Mouse (Mus musculus) limb, embryonic 12.5 days (tissue): ENCODE results near the gene Ggn. TPM values are rescaled to one million over a fixed set of nuclear protein-coding genes. Genes with fewer than 3 reads are reported as not detected.

ENCODE experiments used
- ATAC-seq: fragments of 200-750 bp; cut with Nextera tagmentation; 2 replicates; pipeline ENCODE4 v1.8.0; 2017; ENCODE audit warnings: low read depth, moderate TSS enrichment; ENCODE audit not compliant: insufficient number of reproducible peaks, insufficient read depth, low FRiP score, low TSS enrichment
- H3K27ac ChIP-seq: fragments of 300-500 bp; sonication (generic); 2 replicates; pipeline ENCODE4 v1.5.1; 2016; ENCODE audit warnings: mild to moderate bottlenecking, moderate library complexity
- H3K27me3 ChIP-seq: fragments of 300-500 bp; sonication (generic); 2 replicates; pipeline ENCODE4 v1.6.1; 2016; ENCODE audit warnings: mild to moderate bottlenecking, moderate library complexity
- H3K36me3 ChIP-seq: fragments of 300-500 bp; sonication (generic); 2 replicates; pipeline ENCODE4 v1.6.1; 2016; ENCODE audit warnings: mild to moderate bottlenecking, moderate library complexity
- H3K4me1 ChIP-seq: fragments of 300-500 bp; sonication (generic); replicated peaks from 2 replicates; pipeline ENCODE4 v1.6.1; 2016
- H3K4me2 ChIP-seq: fragments of 300-500 bp; sonication (generic); 2 replicates; pipeline ENCODE4 v1.6.1; 2016; ENCODE audit warnings: mild to moderate bottlenecking, moderate library complexity
- H3K4me3 ChIP-seq: fragments of 300-500 bp; sonication (generic); replicated peaks from 2 replicates; pipeline ENCODE4 v1.5.1; 2016; ENCODE audit warnings: mild to moderate bottlenecking
- H3K9ac ChIP-seq: fragments of 300-500 bp; sonication (generic); replicated peaks from 2 replicates; pipeline ENCODE4 v1.6.1; 2016; ENCODE audit warnings: mild to moderate bottlenecking, moderate library complexity
- H3K9me3 ChIP-seq: fragments of 300-500 bp; sonication (generic); 2 replicates; pipeline ENCODE4 v1.6.1; 2016; ENCODE audit warnings: mild to moderate bottlenecking, moderate library complexity
- WGBS: fragments of 180-500 bp; shearing (Covaris S2); methylation state at CpG from one replicate; pipeline ENCODE4 v1.1.7; 2016; 5-methylcytosine and 5-hydroxymethylcytosine counted together
- polyA plus RNA-seq: library from polyadenylated mRNA; unstranded; fragments of >200 nt; fragmentation: Nextera tagmentation; extraction: Ambion mirVana; gene quantifications from 2 replicates; pipeline ENCODE4 v1.2.1, GENCODE M21; 2016

The Ggn gene
- polyA plus RNA-seq, 1 experiment from 2014 or later = 0.60 TPM

GRCm38 (mm10) chr7:29214236-29214635 is 44.2 kb downstream of the Ggn start:
- H3K4me2 ChIP-seq = peak overlapping the region; percentile 55
- H3K4me1 ChIP-seq = peaks cover 6% of the 10 kb centered on the region; the same call in 1 of the 2 replicates
- 72% methylated on average over 2 of the region's 2 CpGs for WGBS
- H3K36me3 ChIP-seq = no peaks in the 10 kb centered on the region
- no peaks in the 10 kb centered on the region; the same call in 1 of the 2 replicates for H3K9me3 ChIP-seq
- no peak for ATAC-seq
- H3K4me3 ChIP-seq = 0 out of 2 replicates have a peak overlapping the region, but pooled peaks have one; percentile 28
- no peak overlapping the region for H3K27ac ChIP-seq
- H3K27me3 ChIP-seq = peaks cover 18% of the 10 kb centered on the region
- no peak overlapping the region for H3K9ac ChIP-seq

- Histone ChIP-seq H3K9me3 (peaks cover 6% of the 10 kb centered on the region), H3K27ac (no peak overlapping the region), H3K36me3 (no peaks in the 10 kb centered on the region), H3K4me1 (peaks cover 6% of the 10 kb centered on the region; the same call in 1 of the 2 replicates), H3K4me3 (no peak overlapping the region), H3K27me3 (peaks cover 18% of the 10 kb centered on the region), H3K9ac (no peak overlapping the region), H3K4me2 (no peak overlapping the region)
- ATAC-seq = no peak
- WGBS = 39% methylated on average over 15 of the region's 15 CpGs
Observed at GRCm38 (mm10) chr7:29214846-29215245, 44.8 kb downstream of the Ggn start.

Other genes with a start within 250 kb of the Ggn start
- 269 and 283 TPM in 2 replicates for gene Actn4, start 207.9 kb upstream of the Ggn start, polyA plus RNA-seq
- 438 and 440 TPM in 2 replicates for gene Eif3k, start 188.3 kb upstream of the Ggn start, polyA plus RNA-seq
- gene Map4k1, start 188.2 kb upstream of the Ggn start, polyA plus RNA-seq = 10.9 and 11.9 TPM in 2 replicates
- gene Ryr1, start 45.0 kb upstream of the Ggn start, polyA plus RNA-seq = 5.0 and 5.2 TPM in 2 replicates
- 0.93 and 1.3 TPM in 2 replicates for gene Rasgrp4, start 35.4 kb upstream of the Ggn start, polyA plus RNA-seq
- gene Fam98c, start 14.0 kb upstream of the Ggn start, polyA plus RNA-seq = 14.2 and 16.4 TPM in 2 replicates
- gene Spred3, start 201 bp downstream of the Ggn start, polyA plus RNA-seq = 5.0 and 6.6 TPM in 2 replicates
- 292 and 305 TPM in 2 replicates for gene Psmd8, start 10.5 kb downstream of the Ggn start, polyA plus RNA-seq
- gene Catsperg1, start 43.8 kb downstream of the Ggn start, polyA plus RNA-seq = 0.56 and 0.69 TPM in 2 replicates
- 1.0 and 1.4 TPM in 2 replicates for gene Kcnk6, start 62.3 kb downstream of the Ggn start, polyA plus RNA-seq
- 104 and 105 TPM in 2 replicates for gene Yif1b, start 68.1 kb downstream of the Ggn start, polyA plus RNA-seq
- 2.5 and 2.7 TPM in 2 replicates for gene 2200002D01Rik, start 78.3 kb downstream of the Ggn start, polyA plus RNA-seq
- gene Spint2, start 111.7 kb downstream of the Ggn start, polyA plus RNA-seq = 106 and 107 TPM in 2 replicates
- 7.6 and 8.0 TPM in 2 replicates for gene Ppp1r14a, start 119.1 kb downstream of the Ggn start, polyA plus RNA-seq
- 22.4 and 23.7 TPM in 2 replicates for gene Dpf1, start 133.7 kb downstream of the Ggn start, polyA plus RNA-seq